Mouse (Mus musculus) ES-E14 (cell line): ENCODE data around the gene Fasl.

Experiments
- CHD2 ChIP-seq: IDR thresholded peaks from 2 replicates; pipeline ENCODE4 v1.6.1; 2014; ENCODE audit warnings: mild to moderate bottlenecking, low read depth, low read length, inconsistent platforms
- HCFC1 ChIP-seq: IDR thresholded peaks from 2 replicates; pipeline ENCODE4 v1.6.1; 2012; ENCODE audit warnings: low read length, inconsistent platforms, borderline replicate concordance; ENCODE audit not compliant: insufficient read depth
- MAFK ChIP-seq: IDR thresholded peaks from 2 replicates; pipeline ENCODE4 v1.6.1; 2014; ENCODE audit warnings: mild to moderate bottlenecking, low read depth, low read length, inconsistent platforms; ENCODE audit not compliant: insufficient read depth
- ZC3H11A ChIP-seq: IDR thresholded peaks from 2 replicates; pipeline ENCODE4 v1.6.1; 2012; ENCODE audit warnings: low read depth, mild to moderate bottlenecking, inconsistent platforms, low read length, borderline replicate concordance
- ZNF384 ChIP-seq: IDR thresholded peaks from 2 replicates; pipeline ENCODE4 v1.6.1; 2012; ENCODE audit warnings: low read depth, low read length, inconsistent platforms

GRCm38 (mm10) chr1:161734314-161734713 lies 54.0 kb downstream of the Fasl start:
- TF ChIP-seq MAFK (no peak), HCFC1 (no peak), ZC3H11A (no peak), CHD2 (no peak), ZNF384 (no peak)
